In genomic region chr2:141234306-141234705, GRCm38 (mm10) we compare ENCODE assay signal across 20 mouse cellular contexts.
A peak's percentile ranks its signal among the peaks of the same experiment; 100 is the strongest.
DNase-seq lines count a peak whose midpoint lies in the region; ATAC-seq lines count a peak whose summit lies in the region.
"Had no signal": no experiment of that assay in that cellular context is flagged by ENCODE, and none has a peak within 500 bp of the region (broad histone marks: within the 10 kb centered on the region; RNA-seq: fewer than 3 reads in every experiment).

No protein-coding gene starts in this region.

- no peaks in the 10 kb centered on the region for H3K9me3 ChIP-seq in kidney, embryonic 15.5 days (replicated peaks)
- H3K9me3 ChIP-seq: heart, embryonic 12.5 days had no signal

- no peak overlapping the region for H3K4me2 ChIP-seq in kidney, embryonic 15.5 days
- H3K4me2 ChIP-seq: heart, embryonic 12.5 days; hindbrain, embryonic 14.5 days had no signal

- WGBS in kidney, embryonic 15.5 days, result 41% methylated on average over 8 of the region's 8 CpGs

- ATAC-seq in kidney, embryonic 15.5 days (replicated peaks; ENCODE audit: low FRiP score), result no peak; the same call in 1 of the 2 replicates
- ATAC-seq in erythroblast, adult 5-6 weeks (replicated peaks; ENCODE audit: low FRiP score, poor library complexity, severe bottlenecking), result no peak
- ATAC-seq: CD4-positive, CD25-positive, alpha-beta regulatory T cell, adult 4 months; forebrain, embryonic 16.5 days; Patski had no signal

- H3K36me3 ChIP-seq in kidney, embryonic 15.5 days, result no peaks in the 10 kb centered on the region
- H3K36me3 ChIP-seq: heart, embryonic 12.5 days had no signal

- no peaks in the 10 kb centered on the region for H3K27me3 ChIP-seq in kidney, embryonic 15.5 days
- H3K27me3 ChIP-seq: heart, embryonic 12.5 days; Patski had no signal

- H3K4me1 ChIP-seq in kidney, embryonic 15.5 days, result peaks cover 16% of the 10 kb centered on the region

- H3K27ac ChIP-seq in kidney, embryonic 15.5 days, result 0 out of 2 replicates have a peak overlapping the region, but pooled peaks have one; percentile 32
- H3K27ac ChIP-seq: hindbrain, embryonic 14.5 days; liver, embryonic 14.5 days; stomach, postnatal 0 days had no signal

- H3K9ac ChIP-seq in kidney, embryonic 15.5 days, result no peak overlapping the region
- H3K9ac ChIP-seq: heart, embryonic 12.5 days; hindbrain, embryonic 14.5 days; liver, embryonic 14.5 days had no signal

- DNase-seq in kidney, postnatal 14 days, result no peak
- DNase-seq in 3T3-L1 (ENCODE audit: low read depth, low spot score), result peak; percentile 35
- DNase-seq in embryo, embryonic 10.5 days (ENCODE audit: low spot score), result peak; percentile 81
- peak; percentile 53 for DNase-seq in hindlimb bud, embryonic 11.5 days (ENCODE audit: extremely low spot score, low read depth, low spot score)
- DNase-seq in layer of hippocampus, adult 8-10 months (ENCODE audit: low spot score in 2 of 2), result no peak
- no peak for DNase-seq in layer of hippocampus, postnatal 14 days (ENCODE audit: low spot score in 2 of 2)
- DNase-seq: adrenal gland, adult 8-10 months; cerebellum, postnatal 36 days; gastrocnemius, postnatal 25 days; spleen, adult 18-20 months had no signal

- no peak overlapping the region for H3K4me3 ChIP-seq in kidney, embryonic 15.5 days (replicated peaks)
- H3K4me3 ChIP-seq: heart, embryonic 12.5 days; myocyte had no signal

Comparison
In these comparisons a context has a peak if more than half of its experiments do, and no peak if none do; other contexts are left out.
1. DNase-seq: peak in 3T3-L1 (single experiment), embryo, embryonic 10.5 days (single experiment) and hindlimb bud, embryonic 11.5 days (single experiment); none in kidney, postnatal 14 days (single experiment), layer of hippocampus, adult 8-10 months (0 of 2) and layer of hippocampus, postnatal 14 days (0 of 2).